Mouse (Mus musculus) skeletal muscle tissue, adult 2 months (tissue): ENCODE results near the gene Ccdc92b.
"Not testable (repeated sequence)": the region's sequence is repeated elsewhere in the genome, so short reads cannot be mapped to it uniquely, and the experiment has no call there.

ENCODE experiments used
- DNase-seq: peaks from one replicate; pipeline ENCODE4 v3.0.0-alpha.2; 2012; ENCODE audit warnings: low read depth, low spot score

The Ccdc92b gene

DNA sequence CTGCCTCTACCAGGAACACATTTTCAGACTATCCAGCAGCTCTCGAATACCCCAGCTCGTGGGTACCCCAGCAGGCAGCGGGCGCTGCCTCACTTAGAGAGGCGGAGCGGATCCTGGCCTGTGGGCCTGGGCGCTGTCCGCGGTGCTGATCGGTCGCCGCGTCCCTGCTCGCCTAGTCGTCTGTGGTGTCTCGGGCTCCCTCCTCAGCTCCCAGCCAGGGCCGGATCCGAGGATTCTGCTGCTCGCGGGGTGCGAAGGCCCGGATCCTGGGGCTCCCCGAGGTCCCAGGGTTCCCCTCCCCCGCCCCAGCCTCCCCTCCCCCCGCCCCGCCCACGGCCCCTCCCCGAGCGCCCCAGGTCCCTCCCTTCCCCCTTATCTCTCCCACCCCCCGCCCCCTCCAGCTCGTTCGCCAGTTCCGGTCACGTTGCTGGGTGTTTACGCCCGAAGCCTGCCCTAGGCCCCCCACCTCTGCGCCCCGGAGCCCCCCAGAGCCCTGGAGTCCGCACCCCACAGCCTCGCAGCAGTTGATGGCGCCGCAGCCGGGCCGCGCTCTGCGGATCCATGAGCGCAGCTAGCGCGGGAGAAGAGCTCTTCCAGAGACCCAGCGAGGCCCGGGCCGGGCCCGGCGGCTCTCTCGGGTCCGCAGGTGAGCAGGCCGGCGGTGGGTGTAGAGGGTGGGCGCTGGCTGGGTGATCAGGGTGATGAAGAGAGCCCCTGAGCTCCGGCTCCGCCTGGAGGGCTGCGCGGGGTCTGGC is at the start of gene Ccdc92b:
Ccdc92b (plus strand) TSS at position 405 of the 755 bp plus-strand sequence.
- DNase-seq: peak; percentile 30

DNA sequence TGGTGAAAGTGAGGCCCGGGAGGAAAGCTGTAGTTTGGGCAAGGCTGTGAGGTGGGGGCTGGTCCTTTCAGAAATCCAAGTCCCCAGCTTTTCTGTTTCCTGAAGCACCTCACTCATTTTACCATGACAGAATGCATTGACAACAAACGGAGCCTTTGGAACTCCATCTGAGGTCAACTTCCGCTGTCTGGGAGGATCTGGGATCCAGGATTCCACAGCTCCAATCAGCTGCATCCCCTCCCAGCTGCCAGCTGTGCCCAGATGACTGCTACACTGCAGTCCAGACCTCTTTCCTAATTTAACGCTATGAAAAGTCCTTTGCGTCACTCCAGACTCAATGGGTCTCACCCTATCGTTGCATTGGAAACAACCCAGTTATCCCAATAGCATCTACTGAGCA is 49.7 kb upstream of the Ccdc92b start:
- no peak for DNase-seq

DNA sequence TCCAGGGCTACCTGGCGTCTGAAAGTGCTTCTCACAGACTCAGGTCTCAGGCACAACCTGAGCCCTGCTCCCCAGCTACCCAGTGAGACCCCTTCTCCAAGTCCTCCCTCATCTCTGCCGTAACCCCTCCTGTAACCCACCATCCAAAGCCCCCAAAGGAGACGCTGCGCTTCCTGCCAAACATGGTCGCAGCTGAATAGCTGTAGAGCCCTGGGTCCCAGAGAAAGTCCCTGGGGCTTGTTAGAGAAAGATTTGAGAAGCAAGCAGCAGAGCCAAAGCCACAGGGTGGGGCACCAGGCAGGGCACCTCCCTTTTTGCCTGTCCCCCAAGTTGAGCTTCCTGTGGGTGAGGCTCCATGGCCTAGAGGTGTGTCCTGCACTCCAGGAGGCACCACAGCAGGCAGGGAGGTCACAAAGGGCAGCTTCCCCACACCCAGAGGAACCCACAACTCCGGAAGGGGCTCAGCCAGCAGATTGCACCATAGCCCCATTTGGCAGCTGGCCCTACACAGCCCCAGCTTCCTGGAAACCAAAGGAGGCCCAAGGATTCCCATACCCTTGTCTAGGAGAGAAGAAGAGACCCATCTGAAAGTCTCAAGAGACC is 46.8 kb upstream of the Ccdc92b start:
- peak; percentile 53 for DNase-seq

DNA sequence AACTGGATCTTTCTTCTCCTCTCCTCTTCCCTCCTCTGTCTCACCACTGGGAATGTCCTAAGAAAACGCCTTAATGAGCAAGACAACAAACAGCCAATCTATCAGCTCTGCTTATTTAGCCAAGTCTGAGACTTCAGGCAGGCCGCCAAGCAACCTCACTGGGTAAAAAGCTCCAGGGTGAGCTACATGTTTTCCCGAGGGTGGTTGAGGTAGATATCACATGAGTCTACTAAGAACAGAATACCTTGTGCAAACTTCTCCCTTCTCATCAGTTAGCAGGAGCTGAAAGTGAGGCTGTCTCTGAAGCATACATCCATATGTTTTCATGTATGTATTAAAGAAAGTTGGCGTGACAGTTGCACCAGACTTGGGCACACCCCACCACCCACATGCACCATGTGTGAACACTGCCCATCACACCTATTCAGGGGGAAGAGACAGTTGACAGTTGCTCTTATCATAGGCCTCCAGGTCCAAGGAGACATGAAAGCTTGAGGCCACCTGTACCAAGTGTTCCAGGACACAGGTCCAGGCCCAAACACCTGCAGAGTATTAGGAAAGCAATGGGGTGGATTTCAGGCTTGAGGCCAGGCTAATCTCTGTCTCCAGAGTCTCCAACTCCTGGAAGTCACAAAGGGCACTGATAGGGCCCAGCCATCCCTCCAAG is 44.5 kb upstream of the Ccdc92b start:
- no peak for DNase-seq

DNA sequence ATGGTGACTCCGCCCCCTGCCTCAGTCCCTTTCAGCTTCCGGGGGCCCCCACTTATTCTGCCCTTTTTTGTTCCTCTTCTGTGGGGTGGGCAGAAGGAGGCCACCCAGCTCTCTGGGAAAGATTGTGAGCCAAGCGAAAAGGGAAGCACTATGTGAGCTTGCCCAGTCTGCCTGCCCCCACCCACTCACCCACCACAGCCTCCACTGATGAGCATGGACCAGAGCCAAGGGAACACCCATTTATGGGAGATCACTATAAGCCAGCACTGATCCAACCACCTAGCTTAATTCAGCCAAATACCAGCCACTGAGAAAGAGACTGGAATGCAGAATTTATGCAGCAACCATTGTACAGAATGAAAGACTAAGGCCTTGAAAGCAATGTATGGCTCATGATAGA is 43.5 kb upstream of the Ccdc92b start:
- DNase-seq: peak; percentile 31

DNA sequence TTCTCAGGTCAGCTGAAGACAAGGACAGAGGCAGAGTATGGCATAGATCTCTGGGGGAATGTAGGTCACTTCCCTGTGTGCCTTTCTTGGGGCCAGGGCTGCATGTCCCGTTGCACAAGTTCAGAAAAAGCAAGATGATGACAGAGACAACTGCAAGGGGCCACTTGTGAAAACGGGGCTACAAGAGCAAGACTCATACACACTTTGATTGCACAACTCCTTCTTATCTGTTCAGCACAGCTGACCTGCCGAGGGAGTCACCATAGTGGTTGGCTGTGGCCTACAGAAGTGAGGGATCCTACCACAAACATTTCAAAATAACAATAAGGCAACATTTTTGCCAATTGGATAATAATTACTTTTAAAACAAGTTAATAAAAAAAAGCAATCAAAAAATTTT is 42.3 kb upstream of the Ccdc92b start:
- DNase-seq: no peak

DNA sequence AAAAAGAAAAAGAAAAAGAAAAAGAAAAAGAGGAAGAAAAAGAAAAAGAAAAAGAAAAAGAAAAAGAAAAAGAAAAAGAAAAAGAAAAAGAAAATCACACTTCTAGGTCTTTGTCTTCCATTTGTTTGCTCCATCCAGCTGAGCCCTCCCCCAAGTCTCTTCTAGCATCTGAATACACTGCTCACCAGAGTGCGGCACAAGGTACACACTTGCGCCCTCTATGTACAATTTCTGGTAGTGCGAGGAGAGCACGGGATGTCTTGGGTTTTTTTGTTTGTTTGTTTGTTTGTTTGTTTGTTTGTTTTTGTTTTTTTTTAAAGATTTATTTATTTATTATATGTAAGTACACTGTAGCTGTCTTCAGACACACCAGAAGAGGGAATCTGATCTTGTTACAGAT is 38.1 kb upstream of the Ccdc92b start:
- DNase-seq: not testable (repeated sequence)

DNA sequence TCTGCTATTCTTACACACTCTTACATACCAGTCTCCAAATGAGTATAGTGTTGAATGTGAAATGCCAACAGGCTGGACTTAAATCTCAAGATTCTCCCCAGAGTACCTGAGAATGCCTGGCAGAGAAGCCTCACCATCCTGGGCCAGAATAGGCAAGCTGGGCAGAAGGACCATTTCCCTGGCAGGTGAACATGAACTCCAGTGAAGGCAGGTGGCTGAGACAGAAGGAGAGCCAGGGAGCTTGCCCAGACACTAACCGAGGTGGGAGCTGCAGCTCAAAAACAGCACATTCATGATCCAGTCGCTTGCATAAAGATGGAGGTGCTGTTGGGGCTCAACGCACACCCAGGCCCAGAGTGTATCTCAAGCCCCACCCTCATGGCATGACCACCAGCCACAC is 36.9 kb upstream of the Ccdc92b start:
- DNase-seq: no peak

DNA sequence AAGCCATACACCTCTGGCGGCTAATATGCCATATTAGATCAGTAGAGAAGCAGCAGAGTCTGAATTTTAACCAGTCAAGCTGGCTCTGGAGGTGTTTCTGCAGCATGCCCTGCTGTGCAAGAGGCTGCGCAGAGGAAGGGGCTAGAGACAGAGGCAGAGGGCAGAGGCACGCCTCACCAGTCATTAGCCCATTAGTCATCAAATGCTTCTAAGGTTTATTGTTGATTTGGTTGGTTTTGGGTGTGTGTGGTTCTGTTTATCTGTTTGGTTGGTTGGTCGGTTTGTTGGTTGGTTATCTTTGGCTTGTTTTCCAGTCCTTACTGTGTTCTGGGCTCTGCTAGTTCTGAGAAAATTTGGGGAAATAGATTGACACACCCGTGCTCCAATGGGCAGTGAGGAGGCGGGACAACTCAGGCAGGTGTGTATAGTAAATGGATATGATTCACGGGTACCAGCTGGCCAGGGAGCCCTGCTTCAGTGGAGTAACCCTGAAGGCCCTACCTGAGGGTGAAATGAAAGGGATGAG is 35.5 kb upstream of the Ccdc92b start:
- DNase-seq: no peak

DNA sequence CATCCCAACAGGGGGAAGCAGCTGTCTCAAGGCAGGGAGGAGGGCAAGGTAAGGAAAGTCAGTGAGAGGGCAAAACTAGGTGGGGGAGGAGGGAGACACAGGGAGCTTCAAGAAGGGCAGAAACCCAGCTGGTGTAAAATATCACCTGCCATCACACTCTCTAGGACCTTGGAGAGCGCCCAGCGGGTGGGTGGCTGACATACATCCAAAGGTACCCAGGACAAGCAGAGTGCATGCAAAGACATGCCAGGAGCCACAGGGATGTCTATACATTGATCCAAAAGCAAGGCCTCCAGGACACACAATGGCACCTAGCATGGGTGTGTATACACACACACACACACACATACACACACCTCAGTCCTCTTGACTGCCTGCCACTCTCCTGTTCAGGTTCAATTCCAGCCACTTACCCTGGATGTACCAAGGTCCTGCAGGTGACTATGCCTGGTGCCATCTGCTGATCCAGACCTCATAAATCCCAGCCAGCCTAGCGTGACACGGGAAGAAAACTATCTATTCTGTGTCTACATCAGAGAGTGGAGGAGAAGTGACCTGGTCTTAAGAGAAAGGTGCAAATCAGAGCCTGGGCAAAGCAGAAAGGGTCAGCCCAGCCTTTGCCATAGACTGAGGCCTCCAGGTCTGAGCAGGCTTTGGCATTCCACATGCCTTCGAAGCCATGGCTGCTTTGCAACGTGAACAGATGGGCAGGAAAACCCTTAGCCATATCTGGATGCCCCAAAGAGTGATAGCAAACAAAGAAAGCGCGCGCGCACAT is 34.3 kb upstream of the Ccdc92b start:
- no peak for DNase-seq

DNA sequence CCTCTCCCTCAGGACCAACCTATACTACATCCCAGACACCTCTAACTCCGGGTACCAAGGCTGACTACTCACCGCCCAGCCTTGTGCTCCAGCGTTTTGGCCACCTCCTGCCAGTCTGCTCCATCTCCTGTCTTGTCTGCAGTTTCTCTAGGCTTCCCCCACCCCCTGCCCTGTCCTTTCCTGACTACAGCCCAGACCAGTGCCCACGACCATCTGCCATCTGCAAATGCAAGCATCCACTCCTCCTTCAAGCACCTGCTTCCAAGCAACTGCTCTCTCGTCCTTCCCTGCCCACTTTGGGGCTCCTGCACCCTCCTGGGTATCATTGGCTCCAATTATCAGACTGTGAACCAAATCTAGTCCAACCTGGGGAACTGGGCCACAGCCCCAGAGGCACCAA is 33.0 kb upstream of the Ccdc92b start:
- DNase-seq: no peak

DNA sequence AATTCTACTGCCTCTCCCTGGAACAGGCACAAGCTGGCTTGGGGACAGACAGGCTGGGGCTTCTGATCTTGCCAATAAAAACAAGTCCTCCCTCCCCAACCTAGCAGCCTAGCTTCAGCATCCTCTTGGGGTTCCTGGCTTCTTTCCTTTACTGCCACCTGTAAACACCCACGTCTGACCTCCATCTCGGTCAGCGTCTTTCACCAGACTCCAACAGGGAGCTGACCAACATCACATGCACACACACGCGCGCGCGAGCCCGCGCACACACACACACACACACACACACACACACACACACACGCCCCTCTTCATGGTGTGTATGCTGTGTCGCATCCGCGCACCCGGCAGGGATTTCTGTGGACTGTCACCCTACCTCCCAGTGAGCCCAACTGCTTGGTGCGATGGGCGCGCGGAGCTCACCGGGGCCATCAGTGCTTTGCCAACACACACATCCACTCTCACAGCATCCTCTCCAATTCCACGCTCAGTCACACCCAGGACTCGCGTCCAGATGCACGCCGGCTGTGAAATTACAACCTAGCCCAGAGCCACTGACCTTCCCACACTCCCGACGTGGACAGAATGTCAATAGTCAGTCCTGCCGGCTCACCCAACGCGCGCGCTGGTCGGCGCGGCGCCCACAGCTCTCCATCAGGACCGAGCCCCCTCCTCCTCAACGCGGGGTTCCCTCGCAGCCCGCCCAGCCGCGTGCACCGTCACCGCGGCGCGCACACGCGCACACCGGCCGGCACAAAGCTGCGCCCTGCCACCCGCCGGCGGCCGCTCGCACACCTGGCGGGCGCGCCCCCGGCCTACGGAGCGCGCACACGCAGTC is 29.8 kb upstream of the Ccdc92b start:
- DNase-seq: no peak

DNA sequence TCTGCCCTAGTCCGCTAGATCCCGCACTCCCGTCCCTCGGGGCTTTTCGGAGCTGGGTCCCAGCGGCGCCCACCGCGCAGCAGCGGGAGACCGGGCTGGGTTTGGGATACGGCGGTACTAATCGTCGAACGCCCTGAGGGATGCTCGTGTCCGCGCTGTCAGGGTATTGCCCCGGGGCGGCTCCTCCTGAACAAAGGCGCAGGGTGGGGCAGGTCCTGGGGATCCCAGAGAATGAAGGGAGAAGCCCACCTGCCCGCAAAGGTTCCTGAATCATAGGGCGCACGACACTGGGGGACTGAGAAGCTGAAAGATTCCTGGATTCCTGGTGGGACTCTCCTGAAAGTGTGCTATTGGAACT is 29.2 kb upstream of the Ccdc92b start:
- no peak for DNase-seq

DNA sequence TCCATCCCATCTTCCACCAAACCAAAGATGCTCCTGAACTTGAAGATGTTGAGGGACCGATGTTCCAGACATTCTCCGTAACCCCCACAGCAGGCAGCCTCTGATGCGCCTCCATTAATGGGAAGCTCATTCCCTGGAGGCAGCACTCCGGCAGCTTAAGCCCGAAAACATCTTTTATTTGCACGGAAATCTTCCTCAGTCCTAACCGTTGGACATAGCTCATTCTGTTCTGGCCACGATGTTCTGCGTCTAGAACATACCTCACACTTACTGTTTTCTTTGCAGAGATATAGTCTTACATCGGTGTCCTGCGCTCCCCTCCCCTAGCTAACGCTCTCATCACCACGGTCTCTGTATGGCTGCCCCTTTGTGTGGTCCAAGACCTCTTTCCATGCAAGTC is 28.7 kb upstream of the Ccdc92b start:
- no peak for DNase-seq

DNA sequence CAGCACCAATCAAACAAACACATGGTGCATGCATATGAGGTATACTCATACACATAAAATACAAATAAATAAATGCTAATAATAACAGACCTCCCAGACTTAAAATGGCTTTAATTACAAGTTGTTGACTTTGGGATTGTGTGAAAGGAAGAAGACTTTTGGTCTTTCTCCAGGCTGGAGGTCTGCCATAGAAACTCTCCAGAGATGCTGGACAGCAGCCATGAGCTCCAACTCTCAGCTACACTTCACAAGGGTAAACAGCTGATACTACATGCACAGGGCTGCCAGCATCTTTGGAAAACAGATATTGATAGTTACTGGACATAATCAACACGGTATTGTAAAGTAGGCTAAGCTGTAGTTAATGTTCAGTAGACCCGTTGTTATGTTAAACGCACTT is 27.2 kb upstream of the Ccdc92b start:
- no peak for DNase-seq

DNA sequence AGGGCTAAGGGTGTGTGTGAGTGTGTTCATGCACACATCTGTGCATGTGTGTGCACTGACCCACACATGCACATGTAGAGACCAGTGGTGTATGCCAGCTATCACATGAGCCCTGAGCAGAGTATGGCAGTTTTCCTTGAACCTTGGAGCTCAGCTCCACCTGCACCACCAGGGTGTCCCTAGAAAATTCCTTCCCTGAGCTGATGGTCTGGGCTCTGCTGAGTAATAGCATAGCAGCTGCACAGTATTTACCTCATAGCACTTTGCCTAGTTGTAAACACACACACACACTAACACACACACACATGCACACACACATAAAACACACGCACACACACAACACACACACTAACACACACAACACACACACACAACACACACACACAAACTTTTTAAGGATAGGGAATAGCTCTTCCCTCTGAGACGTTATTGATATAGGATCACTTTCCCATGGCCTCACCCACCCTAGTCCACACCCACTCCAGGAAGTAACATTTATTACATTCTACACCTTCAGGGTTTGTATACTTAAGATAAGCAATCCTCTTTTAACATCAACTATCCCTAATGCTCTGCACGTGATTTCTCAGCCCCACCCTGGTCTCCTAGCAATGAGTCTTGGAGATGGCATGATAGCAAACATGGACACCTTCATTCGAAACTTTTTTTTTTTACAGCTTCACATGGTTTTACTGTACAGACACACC is 22.0 kb upstream of the Ccdc92b start:
- DNase-seq: no peak

DNA sequence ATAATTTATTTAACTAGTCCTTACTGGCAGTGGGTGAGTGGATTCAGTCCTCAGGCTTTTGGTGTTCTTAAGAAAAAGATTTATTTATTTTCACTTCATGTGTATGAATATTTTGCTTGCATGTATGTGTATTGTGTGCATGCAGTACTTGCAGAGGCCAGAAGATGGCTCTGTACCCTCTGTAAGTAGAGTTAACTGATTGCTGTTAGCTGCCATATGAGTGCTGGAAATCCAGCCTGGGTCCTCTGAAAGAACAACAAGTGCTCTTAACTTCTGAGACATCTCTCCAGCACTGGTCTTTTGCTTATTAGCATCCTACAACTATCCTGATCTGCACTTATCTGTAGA is 21.4 kb upstream of the Ccdc92b start:
- DNase-seq: no peak

DNA sequence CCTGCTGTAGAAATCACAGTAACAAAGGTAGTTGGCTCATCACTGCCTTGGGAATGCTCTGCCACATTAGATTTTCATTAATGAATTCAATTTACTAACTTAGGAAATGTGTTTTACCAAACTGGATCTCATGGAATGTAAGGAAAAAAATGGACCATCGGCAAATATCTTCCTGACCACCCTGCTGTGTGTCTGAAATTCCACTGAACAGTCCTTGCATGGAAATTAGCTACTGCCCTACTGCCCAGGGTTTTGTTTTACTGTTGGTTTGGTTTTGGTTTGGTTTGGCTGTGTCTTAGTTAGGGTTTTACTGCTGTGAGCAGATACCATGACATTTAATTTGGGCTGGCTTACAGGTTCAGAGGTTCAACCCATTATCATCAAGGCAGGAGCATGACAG is 17.1 kb upstream of the Ccdc92b start:
- DNase-seq: no peak

DNA sequence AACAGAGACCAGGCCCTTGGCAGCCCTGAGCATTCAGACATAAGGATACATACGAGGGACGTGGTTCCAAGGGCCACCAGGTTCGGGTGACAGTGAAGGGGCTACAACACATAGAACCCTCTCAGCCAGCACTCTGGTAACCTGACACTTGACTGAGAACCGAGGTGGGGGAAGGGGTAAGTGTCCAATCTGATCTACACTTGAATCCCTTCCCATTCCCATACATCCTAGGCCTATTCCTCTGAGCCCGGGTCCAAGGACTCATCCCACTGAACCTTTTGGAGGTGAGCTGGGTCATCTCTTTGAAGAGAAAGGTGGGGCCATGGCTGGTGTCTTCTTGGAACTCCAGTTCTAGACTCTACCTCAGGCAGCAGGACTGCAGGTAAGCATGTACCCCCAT is 9.3 kb upstream of the Ccdc92b start:
- no peak for DNase-seq

DNA sequence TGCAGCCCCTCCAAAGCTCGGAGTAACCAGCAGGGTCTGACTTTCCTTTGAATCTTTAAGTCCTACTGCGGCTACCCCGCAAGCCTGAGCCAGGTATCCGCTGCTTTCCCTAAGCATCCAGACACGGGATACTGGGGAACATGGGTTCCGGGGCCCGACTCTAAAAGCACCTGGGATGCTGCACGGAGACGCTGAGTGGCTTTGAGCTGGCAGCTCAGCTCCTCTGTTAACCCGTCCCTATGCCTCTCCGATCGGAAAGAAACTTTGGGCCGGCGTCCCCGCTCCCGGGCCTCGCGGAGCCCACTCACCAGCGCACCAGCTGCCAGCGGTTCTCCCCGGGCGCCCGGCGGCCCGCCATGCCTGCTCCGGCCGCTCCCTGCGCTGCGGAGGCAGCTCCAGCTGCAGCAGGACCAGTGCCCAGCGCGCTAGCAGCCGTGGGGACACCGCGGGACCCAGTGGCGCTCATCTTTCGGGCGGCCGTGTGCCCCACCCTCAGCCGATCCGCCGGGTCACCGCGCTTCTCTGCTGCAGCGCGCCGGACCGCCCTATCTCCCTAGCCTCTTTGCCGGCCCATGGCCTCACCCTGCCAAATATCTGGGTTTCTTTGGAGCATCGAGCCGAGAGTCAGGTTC is 8.7 kb upstream of the Ccdc92b start, which contains the start of gene Rap1gap2:
Rap1gap2 (minus strand) TSS at position 371 of the 632 bp plus-strand sequence.
- no peak for DNase-seq
